Mouse (Mus musculus) spleen, adult 2 months (tissue): ENCODE data around the gene Jarid2. TPM values are rescaled to one million over a fixed set of nuclear protein-coding genes. Genes with fewer than 3 reads are reported as not detected.

ENCODE experiments used
- DNase-seq, 2 experiments: peaks; one replicate each; pipeline versions ENCODE4 v3.0.0 to v3.0.0-alpha.2; 2012 to 2021; ENCODE audit warnings: low spot score in 2 of 2, low read depth in 1 of 2
- H3K27ac ChIP-seq: fragments of 200-500 bp; 2 replicates; pipeline ENCODE4 v1.5.1; 2012; ENCODE audit warnings: low read length, inconsistent platforms; ENCODE audit not compliant: insufficient read depth
- H3K27me3 ChIP-seq: fragments of 200-500 bp; 2 replicates; pipeline ENCODE4 v1.6.1; 2012; ENCODE audit warnings: mild to moderate bottlenecking, moderate library complexity, low read length, inconsistent platforms; ENCODE audit not compliant: control insufficient read depth, insufficient read depth
- H3K36me3 ChIP-seq: fragments of 200-500 bp; 2 replicates; pipeline ENCODE4 v1.6.1; 2012; ENCODE audit warnings: mild to moderate bottlenecking, low read length, inconsistent platforms; ENCODE audit not compliant: control insufficient read depth, insufficient read depth
- H3K4me1 ChIP-seq: fragments of 200-500 bp; 2 replicates; pipeline ENCODE4 v1.6.1; 2011; ENCODE audit warnings: inconsistent platforms; ENCODE audit not compliant: control insufficient read depth, insufficient read depth, insufficient read length
- H3K4me3 ChIP-seq: fragments of 200-500 bp; 2 replicates; pipeline ENCODE4 v1.5.1; 2011; ENCODE audit warnings: mild to moderate bottlenecking, inconsistent platforms; ENCODE audit not compliant: insufficient read depth, insufficient read length; ENCODE audit errors: extremely low read depth
- CTCF ChIP-seq: fragments of 200-500 bp; IDR thresholded peaks from 2 replicates; pipeline ENCODE4 v1.5.1; 2011; ENCODE audit warnings: mild to moderate bottlenecking, inconsistent platforms; ENCODE audit not compliant: insufficient read depth, insufficient read length, insufficient replicate concordance; ENCODE audit errors: extremely low read depth
- POLR2A ChIP-seq: fragments of 200-500 bp; IDR thresholded peaks from 2 replicates; pipeline ENCODE4 v1.6.1; 2011; ENCODE audit warnings: low read depth, low read length, inconsistent platforms
- WGBS: fragments of 180-500 bp; shearing (Covaris S2); methylation state at CpG from one replicate; pipeline ENCODE4 v1.1.7; 2018; 5-methylcytosine and 5-hydroxymethylcytosine counted together
- polyA plus RNA-seq: library from polyadenylated mRNA; depleted of rRNA; stranded (reverse); fragments of >200 nt; gene quantifications from 2 replicates; pipeline ENCODE4 v1.2.3, GENCODE M21; 2012

The Jarid2 gene
- polyA plus RNA-seq, 1 experiment, result 10.9 TPM

- no peak overlapping the region for H3K4me3 ChIP-seq
- H3K36me3 ChIP-seq, result peaks cover 2% of the 10 kb centered on the region
- TF ChIP-seq POLR2A (no peak), CTCF (no peak)
- no peak overlapping the region for H3K27ac ChIP-seq
- WGBS, result 74% methylated on average over 2 of the region's 2 CpGs
- no peaks in the 10 kb centered on the region for H3K27me3 ChIP-seq
- DNase-seq, result no peak
- H3K4me1 ChIP-seq, result peaks cover 2% of the 10 kb centered on the region; the same call in 1 of the 2 replicates
Observed at GRCm38 (mm10) chr13:44832104-44832503, 102.8 kb downstream of the Jarid2 start.

DNA sequence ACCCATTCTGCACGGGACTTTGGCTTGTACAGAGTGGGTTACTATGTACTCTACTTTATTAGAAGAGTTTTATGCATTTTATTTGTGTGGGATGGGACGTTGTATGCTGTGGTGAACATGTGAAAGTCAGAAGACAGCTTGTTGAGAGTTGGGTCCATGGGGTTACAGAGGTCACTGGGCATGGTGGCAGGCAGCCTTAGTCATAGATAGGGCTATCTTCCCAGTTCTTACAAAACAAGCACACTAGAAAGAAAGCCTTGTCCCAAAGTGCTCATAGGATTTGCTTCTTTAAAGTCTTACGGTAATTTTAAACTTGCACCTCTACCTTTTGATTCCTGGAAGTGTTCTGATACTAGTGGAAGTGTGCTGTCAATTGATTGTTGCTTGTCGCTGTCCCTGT lies 103.6 kb downstream of the Jarid2 start:
- 90% methylated on average over 4 of the region's 4 CpGs for WGBS
- DNase-seq, result no peak
- TF ChIP-seq POLR2A, result no peak
- no peak for TF ChIP-seq CTCF
- Histone ChIP-seq H3K27ac (no peak overlapping the region), H3K4me1 (peaks cover 2% of the 10 kb centered on the region; the same call in 1 of the 2 replicates), H3K4me3 (no peak overlapping the region), H3K27me3 (no peaks in the 10 kb centered on the region), H3K36me3 (peaks cover 2% of the 10 kb centered on the region)

DNA sequence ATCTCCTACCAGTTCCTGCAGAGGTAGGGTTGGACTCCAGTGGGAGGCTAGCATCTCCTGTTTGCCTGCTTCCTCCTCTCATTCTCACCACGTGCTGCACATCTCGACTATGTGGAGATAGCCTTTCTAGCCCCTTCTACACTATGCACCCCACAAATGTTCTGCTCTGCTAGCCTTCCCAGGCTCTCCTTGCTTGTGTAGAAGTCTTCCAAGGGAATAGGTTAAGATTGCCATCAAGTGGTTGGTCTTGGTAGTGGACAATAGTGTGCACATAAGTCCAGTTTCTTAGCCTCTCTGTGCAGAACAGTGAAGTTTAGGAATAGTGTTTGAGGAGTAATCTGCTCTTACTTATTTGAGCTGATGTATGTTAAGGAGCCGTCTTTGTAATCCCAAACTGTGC lies 104.1 kb downstream of the Jarid2 start:
- Histone ChIP-seq H3K4me1 (peaks cover 2% of the 10 kb centered on the region; the same call in 1 of the 2 replicates), H3K36me3 (peaks cover 2% of the 10 kb centered on the region), H3K27ac (no peak overlapping the region), H3K27me3 (no peaks in the 10 kb centered on the region), H3K4me3 (no peak overlapping the region)
- peak; percentile 9 to 26 for DNase-seq
- 45% methylated on average over 3 of the region's 3 CpGs for WGBS
- no peak for TF ChIP-seq CTCF
- TF ChIP-seq POLR2A, result no peak

DNA sequence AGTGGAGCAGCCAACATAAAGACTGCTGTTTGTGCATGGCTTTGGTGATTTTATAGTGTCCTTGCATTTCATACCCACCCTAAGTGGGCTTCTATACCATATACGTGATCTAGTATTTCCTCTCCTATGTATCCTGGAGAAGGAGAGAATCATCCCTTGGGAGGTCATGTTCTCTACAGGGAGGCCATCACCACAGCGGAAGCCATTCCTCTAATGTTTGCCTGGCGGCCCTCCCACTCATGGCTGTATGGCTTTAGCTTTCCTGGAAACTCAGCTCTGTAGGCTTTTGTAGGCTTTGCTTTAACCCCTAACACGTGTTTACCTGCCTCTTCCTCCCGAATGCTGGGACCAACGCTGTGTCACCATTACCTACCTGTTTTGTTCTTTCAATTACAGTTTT lies 108.2 kb downstream of the Jarid2 start:
- 91% methylated on average over 6 of the region's 6 CpGs for WGBS
- H3K4me1 ChIP-seq, result peaks cover 5% of the 10 kb centered on the region; the same call in 1 of the 2 replicates
- peaks cover 2% of the 10 kb centered on the region for H3K36me3 ChIP-seq
- no peak overlapping the region for H3K4me3 ChIP-seq
- no peak overlapping the region for H3K27ac ChIP-seq
- no peaks in the 10 kb centered on the region for H3K27me3 ChIP-seq
- no peak for DNase-seq
- no peak for TF ChIP-seq POLR2A
- no peak for TF ChIP-seq CTCF

- no peak for DNase-seq
- Histone ChIP-seq H3K4me3 (no peak overlapping the region), H3K36me3 (no peaks in the 10 kb centered on the region; the same call in 1 of the 2 replicates), H3K4me1 (peaks cover 3% of the 10 kb centered on the region; the same call in 1 of the 2 replicates), H3K27ac (no peak overlapping the region), H3K27me3 (no peaks in the 10 kb centered on the region)
- TF ChIP-seq CTCF (no peak), POLR2A (no peak)
- WGBS, result 58% methylated on average over 20 of the region's 20 CpGs
Observed at GRCm38 (mm10) chr13:44839866-44840835, 110.9 kb downstream of the Jarid2 start.

GRCm38 (mm10) chr13:44851426-44851825 lies 122.2 kb downstream of the Jarid2 start:
- no peak for TF ChIP-seq CTCF
- TF ChIP-seq POLR2A, result no peak
- 94% methylated on average over 2 of the region's 2 CpGs for WGBS
- no peaks in the 10 kb centered on the region for H3K27me3 ChIP-seq

DNA sequence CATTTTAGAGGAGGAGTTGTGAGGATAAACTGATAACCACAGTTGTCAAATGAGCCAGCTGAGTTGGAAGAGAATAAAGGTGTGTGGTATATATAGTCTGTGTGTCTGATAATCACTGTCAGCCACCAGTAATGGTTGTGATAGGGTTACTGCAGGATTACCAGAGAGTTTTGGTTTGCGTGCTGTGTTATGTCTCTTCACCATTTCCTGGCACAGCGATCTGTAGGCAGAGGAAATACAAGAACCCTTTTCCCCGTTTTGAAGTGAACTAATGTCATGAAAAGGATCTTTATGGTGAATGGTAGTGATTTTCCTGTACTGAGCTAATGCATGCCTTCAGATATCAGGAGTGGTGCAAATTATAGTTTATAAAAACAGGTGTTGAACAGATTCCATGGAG lies 122.8 kb downstream of the Jarid2 start:
- TF ChIP-seq POLR2A (no peak), CTCF (no peak)
- Histone ChIP-seq H3K4me3 (no peak overlapping the region), H3K27me3 (no peaks in the 10 kb centered on the region), H3K36me3 (peaks cover 3% of the 10 kb centered on the region; the same call in 1 of the 2 replicates), H3K4me1 (no peaks in the 10 kb centered on the region), H3K27ac (no peak overlapping the region)
- WGBS, result 69% methylated on average over 3 of the region's 3 CpGs
- DNase-seq, result no peak

More at GRCm38 (mm10) chr13:44851426-44851825, 122.2 kb downstream of the Jarid2 start:
- H3K36me3 ChIP-seq, result peaks cover 3% of the 10 kb centered on the region; the same call in 1 of the 2 replicates
- H3K27ac ChIP-seq, result no peak overlapping the region
- no peak overlapping the region for H3K4me3 ChIP-seq
- DNase-seq, result no peak
- H3K4me1 ChIP-seq, result no peaks in the 10 kb centered on the region
